Mouse (Mus musculus): ENCODE measurements around the gene Kmt2c. TPM values are rescaled to one million over a fixed set of nuclear protein-coding genes. Genes with fewer than 3 reads are reported as not detected.

Kmt2c gene
- polyA plus RNA-seq, 1 experiment, result 15.4 TPM

- H3K27ac ChIP-seq (replicated peaks; ENCODE audit: low read depth, low read length), result no peak overlapping the region
- no peaks in the 10 kb centered on the region for H3K4me1 ChIP-seq (ENCODE audit: control insufficient read depth, insufficient read depth, insufficient read length, low read length)
- no peak overlapping the region for H3K4me3 ChIP-seq (ENCODE audit: insufficient read depth, low read depth, low read length)
These were observed 130.2 kb downstream of the Kmt2c start for GRCm38 (mm10) chr5:25368420-25368819.

- no peak overlapping the region for H3K4me3 ChIP-seq (ENCODE audit: insufficient read depth, low read depth, low read length)
These were observed 131.5 kb downstream of the Kmt2c start for GRCm38 (mm10) chr5:25367126-25367525.

GRCm38 (mm10) chr5:25353509-25353908 lies 145.1 kb downstream of the Kmt2c start:
- H3K4me3 ChIP-seq (ENCODE audit: insufficient read depth, low read depth, low read length), result no peak overlapping the region
- H3K27ac ChIP-seq (replicated peaks; ENCODE audit: low read depth, low read length), result no peak overlapping the region
- no peaks in the 10 kb centered on the region for H3K4me1 ChIP-seq (ENCODE audit: control insufficient read depth, insufficient read depth, insufficient read length, low read length)

More at GRCm38 (mm10) chr5:25367126-25367525, 131.5 kb downstream of the Kmt2c start:
- Histone ChIP-seq H3K27ac (replicated peaks; ENCODE audit: low read depth, low read length) (no peak overlapping the region), H3K4me1 (ENCODE audit: control insufficient read depth, insufficient read depth, insufficient read length, low read length) (no peaks in the 10 kb centered on the region)

GRCm38 (mm10) chr5:25331322-25331721 lies 167.3 kb downstream of the Kmt2c start:
- Histone ChIP-seq H3K4me3 (ENCODE audit: insufficient read depth, low read depth, low read length) (no peak overlapping the region), H3K4me1 (ENCODE audit: control insufficient read depth, insufficient read depth, insufficient read length, low read length) (no peaks in the 10 kb centered on the region), H3K27ac (replicated peaks; ENCODE audit: low read depth, low read length) (no peak overlapping the region)

GRCm38 (mm10) chr5:25313881-25314280 lies 184.7 kb downstream of the Kmt2c start:
- Histone ChIP-seq H3K27ac (replicated peaks; ENCODE audit: low read depth, low read length) (no peak overlapping the region), H3K4me3 (ENCODE audit: insufficient read depth, low read depth, low read length) (no peak overlapping the region), H3K4me1 (ENCODE audit: control insufficient read depth, insufficient read depth, insufficient read length, low read length) (no peaks in the 10 kb centered on the region)

- H3K27ac ChIP-seq (replicated peaks; ENCODE audit: low read depth, low read length), result no peak overlapping the region
- no peak overlapping the region for H3K4me3 ChIP-seq (ENCODE audit: insufficient read depth, low read depth, low read length)
- no peaks in the 10 kb centered on the region for H3K4me1 ChIP-seq (ENCODE audit: control insufficient read depth, insufficient read depth, insufficient read length, low read length)
These were observed 188.4 kb downstream of the Kmt2c start for GRCm38 (mm10) chr5:25310226-25310625.

GRCm38 (mm10) chr5:25296830-25297229 lies 201.8 kb downstream of the Kmt2c start:
- no peak overlapping the region for H3K27ac ChIP-seq (replicated peaks; ENCODE audit: low read depth, low read length)
- no peak overlapping the region for H3K4me3 ChIP-seq (ENCODE audit: insufficient read depth, low read depth, low read length)
- peaks cover 3% of the 10 kb centered on the region; the same call in 1 of the 2 replicates for H3K4me1 ChIP-seq (ENCODE audit: control insufficient read depth, insufficient read depth, insufficient read length, low read length)

GRCm38 (mm10) chr5:25283988-25284387 lies 214.6 kb downstream of the Kmt2c start:
- no peak overlapping the region for H3K27ac ChIP-seq (replicated peaks; ENCODE audit: low read depth, low read length)
- no peak overlapping the region for H3K4me3 ChIP-seq (ENCODE audit: insufficient read depth, low read depth, low read length)

GRCm38 (mm10) chr5:25276365-25276764 lies 222.2 kb downstream of the Kmt2c start:
- H3K27ac ChIP-seq (replicated peaks; ENCODE audit: low read depth, low read length), result no peak overlapping the region
- H3K4me1 ChIP-seq (ENCODE audit: control insufficient read depth, insufficient read depth, insufficient read length, low read length), result no peaks in the 10 kb centered on the region
- no peak overlapping the region for H3K4me3 ChIP-seq (ENCODE audit: insufficient read depth, low read depth, low read length)

More at GRCm38 (mm10) chr5:25283988-25284387, 214.6 kb downstream of the Kmt2c start:
- H3K4me1 ChIP-seq (ENCODE audit: control insufficient read depth, insufficient read depth, insufficient read length, low read length), result no peaks in the 10 kb centered on the region

- H3K4me1 ChIP-seq (ENCODE audit: control insufficient read depth, insufficient read depth, insufficient read length, low read length), result no peaks in the 10 kb centered on the region
- no peak overlapping the region for H3K27ac ChIP-seq (replicated peaks; ENCODE audit: low read depth, low read length)
- no peak overlapping the region for H3K4me3 ChIP-seq (ENCODE audit: insufficient read depth, low read depth, low read length)
These were observed 223.0 kb downstream of the Kmt2c start for GRCm38 (mm10) chr5:25275629-25276028.

GRCm38 (mm10) chr5:25268258-25268888 lies 230.2 kb downstream of the Kmt2c start:
- Histone ChIP-seq H3K27ac (replicated peaks; ENCODE audit: low read depth, low read length) (no peak overlapping the region), H3K4me1 (ENCODE audit: control insufficient read depth, insufficient read depth, insufficient read length, low read length) (no peaks in the 10 kb centered on the region), H3K4me3 (ENCODE audit: insufficient read depth, low read depth, low read length) (no peak overlapping the region)

- no peak overlapping the region for H3K27ac ChIP-seq (replicated peaks; ENCODE audit: low read depth, low read length)
These were observed 236.3 kb downstream of the Kmt2c start for GRCm38 (mm10) chr5:25262266-25262665.

GRCm38 (mm10) chr5:25261452-25261851 lies 237.1 kb downstream of the Kmt2c start:
- H3K4me1 ChIP-seq (ENCODE audit: control insufficient read depth, insufficient read depth, insufficient read length, low read length), result no peaks in the 10 kb centered on the region
- H3K27ac ChIP-seq (replicated peaks; ENCODE audit: low read depth, low read length), result no peak overlapping the region
- H3K4me3 ChIP-seq (ENCODE audit: insufficient read depth, low read depth, low read length), result no peak overlapping the region

More at GRCm38 (mm10) chr5:25262266-25262665, 236.3 kb downstream of the Kmt2c start:
- H3K4me3 ChIP-seq (ENCODE audit: insufficient read depth, low read depth, low read length), result no peak overlapping the region
- H3K4me1 ChIP-seq (ENCODE audit: control insufficient read depth, insufficient read depth, insufficient read length, low read length), result no peaks in the 10 kb centered on the region

- no peak overlapping the region for H3K4me3 ChIP-seq (ENCODE audit: insufficient read depth, low read depth, low read length)
- H3K4me1 ChIP-seq (ENCODE audit: control insufficient read depth, insufficient read depth, insufficient read length, low read length), result no peaks in the 10 kb centered on the region
- H3K27ac ChIP-seq (replicated peaks; ENCODE audit: low read depth, low read length), result no peak overlapping the region
These were observed 241.9 kb downstream of the Kmt2c start for GRCm38 (mm10) chr5:25256686-25257085.

- Histone ChIP-seq H3K27ac (replicated peaks; ENCODE audit: low read depth, low read length) (no peak overlapping the region), H3K4me1 (ENCODE audit: control insufficient read depth, insufficient read depth, insufficient read length, low read length) (no peaks in the 10 kb centered on the region), H3K4me3 (ENCODE audit: insufficient read depth, low read depth, low read length) (no peak overlapping the region)
These were observed 244.1 kb downstream of the Kmt2c start for GRCm38 (mm10) chr5:25254491-25254890.

GRCm38 (mm10) chr5:25252825-25253544 lies 245.6 kb downstream of the Kmt2c start:
- no peak overlapping the region for H3K4me3 ChIP-seq (ENCODE audit: insufficient read depth, low read depth, low read length)
- H3K27ac ChIP-seq (replicated peaks; ENCODE audit: low read depth, low read length), result no peak overlapping the region
- no peaks in the 10 kb centered on the region for H3K4me1 ChIP-seq (ENCODE audit: control insufficient read depth, insufficient read depth, insufficient read length, low read length)
